ENCODE assay signal across 8 mouse cellular contexts in genomic region chr11:98942923-98943641, GRCm38 (mm10). TPM values are rescaled to one million over a fixed set of nuclear protein-coding genes. Genes with fewer than 3 reads are reported as not detected.
DNase-seq lines count a peak whose midpoint lies in the region; ATAC-seq and TF ChIP-seq lines count a peak whose summit lies in the region.

No protein-coding gene starts in this region.

- H3K9ac ChIP-seq in embryonic facial prominence, embryonic 11.5 days (replicated peaks; ENCODE audit: low read length), result peak overlapping the region; percentile 6; the same call in 1 of the 2 replicates
- H3K9ac ChIP-seq in heart, postnatal 0 days (replicated peaks; ENCODE audit: low read depth, low read length), result peak overlapping the region; percentile 46

- TF ChIP-seq CTCF in heart, postnatal 0 days (IDR thresholded peaks at IDR 0.05; ENCODE audit: low read depth), result no peak

- peaks cover 49% of the 10 kb centered on the region for H3K4me1 ChIP-seq in embryonic facial prominence, embryonic 11.5 days (ENCODE audit: control insufficient read depth, insufficient read depth, low read length)
- peaks cover 81% of the 10 kb centered on the region for H3K4me1 ChIP-seq in heart, postnatal 0 days (ENCODE audit: control insufficient read depth, insufficient read depth)
- H3K4me1 ChIP-seq in megakaryocyte, embryonic 14.5 days, result peaks cover 87% of the 10 kb centered on the region

- H3K4me2 ChIP-seq in embryonic facial prominence, embryonic 11.5 days (ENCODE audit: low read depth, low read length), result peak overlapping the region; percentile 21
- peak overlapping the region; percentile 82 for H3K4me2 ChIP-seq in heart, postnatal 0 days (ENCODE audit: low read depth, low read length)

- H3K27ac ChIP-seq in embryonic facial prominence, embryonic 11.5 days (replicated peaks; ENCODE audit: low read depth, low read length), result peak overlapping the region; percentile 82; the same call in 1 of the 2 replicates
- H3K27ac ChIP-seq in heart, postnatal 0 days (ENCODE audit: low read depth), result peak overlapping the region; percentile 100

- peak; percentile 83; the same call in 1 of the 2 replicates for TF ChIP-seq EP300 in heart, postnatal 0 days (IDR thresholded peaks at IDR 0.05; ENCODE audit: low read depth)

- no peak for ATAC-seq in embryonic facial prominence, embryonic 11.5 days (replicated peaks; ENCODE audit: insufficient number of reproducible peaks, low FRiP score, low TSS enrichment, low read depth)
- peak; percentile 21 for ATAC-seq in heart, postnatal 0 days (ENCODE audit: insufficient read depth, low read depth)
- ATAC-seq in megakaryocyte-erythroid progenitor cell, adult 5-6 weeks (replicated peaks; ENCODE audit: low FRiP score, low TSS enrichment, poor library complexity, severe bottlenecking), result no peak

- H3K4me3 ChIP-seq in embryonic facial prominence, embryonic 11.5 days (ENCODE audit: low read depth, low read length), result no peak overlapping the region
- 0 out of 2 replicates have a peak overlapping the region, but pooled peaks have one; percentile 12 for H3K4me3 ChIP-seq in heart, postnatal 0 days (ENCODE audit: low read depth, low read length)
- peak overlapping the region; percentile 93 for H3K4me3 ChIP-seq in megakaryocyte, embryonic 14.5 days (replicated peaks)

- no peaks in the 10 kb centered on the region for H3K27me3 ChIP-seq in embryonic facial prominence, embryonic 11.5 days (ENCODE audit: control insufficient read depth, insufficient read depth, low read length)
- no peaks in the 10 kb centered on the region for H3K27me3 ChIP-seq in heart, postnatal 0 days (ENCODE audit: control insufficient read depth, insufficient read depth, low read length)
- H3K27me3 ChIP-seq in megakaryocyte, embryonic 14.5 days (replicated peaks), result peaks cover 95% of the 10 kb centered on the region

- no peaks in the 10 kb centered on the region for H3K36me3 ChIP-seq in embryonic facial prominence, embryonic 11.5 days (replicated peaks; ENCODE audit: control insufficient read depth, insufficient read depth, low read depth, low read length)
- no peaks in the 10 kb centered on the region for H3K36me3 ChIP-seq in heart, postnatal 0 days (replicated peaks; ENCODE audit: control insufficient read depth, insufficient read depth, low read length)
- no peaks in the 10 kb centered on the region for H3K36me3 ChIP-seq in megakaryocyte, embryonic 14.5 days (replicated peaks; ENCODE audit: low read length)

- no peaks in the 10 kb centered on the region for H3K9me3 ChIP-seq in embryonic facial prominence, embryonic 11.5 days (replicated peaks; ENCODE audit: control insufficient read depth, low read length)
- H3K9me3 ChIP-seq in heart, postnatal 0 days (replicated peaks; ENCODE audit: control insufficient read depth, low read length), result no peaks in the 10 kb centered on the region
- H3K9me3 ChIP-seq in megakaryocyte, embryonic 14.5 days, result no peaks in the 10 kb centered on the region

- WGBS in embryonic facial prominence, embryonic 11.5 days, result 70% methylated on average over 8 of the region's 8 CpGs
- 24% methylated on average over 7 of the region's 8 CpGs for WGBS in heart, postnatal 0 days

- peak; percentile 86 for DNase-seq in spleen, postnatal 36 days (ENCODE audit: low spot score in 2 of 2)
- DNase-seq in spleen, adult 12 weeks (ENCODE audit: low spot score), result no peak
- peak; percentile 34 for DNase-seq in embryonic facial prominence, embryonic 11.5 days (ENCODE audit: low spot score)
- DNase-seq in heart, postnatal 0 days (ENCODE audit: low spot score), result peak; percentile 94
- DNase-seq in kidney, postnatal 14 days, result peak; percentile 86
- no peak for DNase-seq in urinary bladder, postnatal 10 days (ENCODE audit: low spot score)

RNA-seq across cellular contexts. Expression of gene Rara, which starts 15.5 kb away (rescaled TPM):
- polyA plus RNA-seq in embryonic facial prominence, embryonic 11.5 days (2014; fragmentation: Nextera tagmentation; extraction: Ambion mirVana), result 32.7 and 40.2 TPM in 2 replicates
- total RNA-seq in heart, postnatal 0 days (2014; rRNA removed; ENCODE audit: low replicate concordance), result 24.0 and 36.2 TPM in 2 replicates
- polyA plus RNA-seq in heart, postnatal 0 days (2015; fragmentation: Nextera tagmentation; extraction: Ambion mirVana), result 14.7 and 15.8 TPM in 2 replicates
- 11.8 and 25.3 TPM in 2 replicates for polyA plus RNA-seq in megakaryocyte, embryonic 14.5 days (2012; ENCODE audit: insufficient read depth, low replicate concordance)
- 7.8 and 15.9 TPM in 2 replicates for total RNA-seq in megakaryocyte-erythroid progenitor cell, adult 5-6 weeks (2014; fragmentation: Nextera tagmentation)
- total RNA-seq in megakaryocyte-erythroid progenitor cell, adult 5-6 weeks (2017), result 2.2 and 3.0 TPM in 2 replicates

RNA-seq across cellular contexts. Expression of gene Cdc6, which starts 35.5 kb away (rescaled TPM):
- polyA plus RNA-seq in embryonic facial prominence, embryonic 11.5 days (2014; fragmentation: Nextera tagmentation; extraction: Ambion mirVana), result 55.4 and 57.1 TPM in 2 replicates
- 1.4 and 2.2 TPM in 2 replicates for total RNA-seq in heart, postnatal 0 days (2014; rRNA removed; ENCODE audit: low replicate concordance)
- 4.2 and 4.5 TPM in 2 replicates for polyA plus RNA-seq in heart, postnatal 0 days (2015; fragmentation: Nextera tagmentation; extraction: Ambion mirVana)
- polyA plus RNA-seq in megakaryocyte, embryonic 14.5 days (2012; ENCODE audit: insufficient read depth, low replicate concordance), result 0.44 TPM in 1 of 2 replicates, not detected in the other
- total RNA-seq in megakaryocyte-erythroid progenitor cell, adult 5-6 weeks (2014; fragmentation: Nextera tagmentation), result 85.0 and 101 TPM in 2 replicates
- 67.8 and 78.7 TPM in 2 replicates for total RNA-seq in megakaryocyte-erythroid progenitor cell, adult 5-6 weeks (2017)

RNA-seq across cellular contexts. Expression of gene Gjd3, which starts 39.7 kb away (rescaled TPM):
- 0.25 and 0.43 TPM in 2 replicates for polyA plus RNA-seq in embryonic facial prominence, embryonic 11.5 days (2014; fragmentation: Nextera tagmentation; extraction: Ambion mirVana)
- total RNA-seq in heart, postnatal 0 days (2014; rRNA removed; ENCODE audit: low replicate concordance), result 4.2 and 14.7 TPM in 2 replicates
- polyA plus RNA-seq in heart, postnatal 0 days (2015; fragmentation: Nextera tagmentation; extraction: Ambion mirVana), result 5.8 and 6.3 TPM in 2 replicates
- polyA plus RNA-seq in megakaryocyte, embryonic 14.5 days (2012; ENCODE audit: insufficient read depth, low replicate concordance), result not detected in 2 replicates
- total RNA-seq in megakaryocyte-erythroid progenitor cell, adult 5-6 weeks (2014; fragmentation: Nextera tagmentation), result not detected in 2 replicates
- not detected in 2 replicates for total RNA-seq in megakaryocyte-erythroid progenitor cell, adult 5-6 weeks (2017)

Comparison
In these comparisons a context has a peak if more than half of its experiments do, and no peak if none do; other contexts are left out.
1. DNase-seq: peak in spleen, postnatal 36 days (2 of 2), embryonic facial prominence, embryonic 11.5 days (single experiment), heart, postnatal 0 days (single experiment) and kidney, postnatal 14 days (single experiment); none in spleen, adult 12 weeks (single experiment) and urinary bladder, postnatal 10 days (single experiment).
2. RNA of gene Cdc6, which starts 35.5 kb away (polyA plus RNA-seq): 55.4 to 57.1 TPM in embryonic facial prominence, embryonic 11.5 days; 4.2 to 4.5 TPM in heart, postnatal 0 days and 0.44 TPM in megakaryocyte, embryonic 14.5 days; every median in the first group is over 10 times any median in the second.